Mouse (Mus musculus): ENCODE results near the gene Dhrs2. TPM values are rescaled to one million over a fixed set of nuclear protein-coding genes. Genes with fewer than 3 reads are reported as not detected.

The Dhrs2 gene
- polyA plus RNA-seq, 1 experiment, result not detected

DNA sequence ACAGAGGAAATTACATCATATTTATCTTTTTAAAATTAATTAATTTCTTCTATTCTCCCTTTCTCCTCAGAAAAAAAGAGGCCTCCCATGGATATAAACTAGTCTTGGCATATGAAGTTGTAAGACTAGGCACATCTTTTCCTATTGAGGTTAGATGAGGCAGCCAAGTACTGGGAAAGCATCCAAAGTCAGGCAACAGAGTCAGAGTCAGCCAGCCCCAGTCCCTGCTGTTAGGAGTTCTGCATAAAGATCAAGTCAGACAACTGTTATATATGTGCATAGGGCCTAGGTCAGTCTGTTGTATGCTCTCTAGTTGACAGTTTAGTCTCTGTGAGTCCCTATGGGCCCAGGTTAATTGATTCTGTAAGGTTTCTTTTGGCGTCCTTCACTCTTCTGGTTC is 20.9 kb downstream of the Dhrs2 start:
- no peak for DNase-seq (ENCODE audit: low read depth, low spot score)
- WGBS, result 93% methylated on average over 1 of the region's 1 CpGs

DNA sequence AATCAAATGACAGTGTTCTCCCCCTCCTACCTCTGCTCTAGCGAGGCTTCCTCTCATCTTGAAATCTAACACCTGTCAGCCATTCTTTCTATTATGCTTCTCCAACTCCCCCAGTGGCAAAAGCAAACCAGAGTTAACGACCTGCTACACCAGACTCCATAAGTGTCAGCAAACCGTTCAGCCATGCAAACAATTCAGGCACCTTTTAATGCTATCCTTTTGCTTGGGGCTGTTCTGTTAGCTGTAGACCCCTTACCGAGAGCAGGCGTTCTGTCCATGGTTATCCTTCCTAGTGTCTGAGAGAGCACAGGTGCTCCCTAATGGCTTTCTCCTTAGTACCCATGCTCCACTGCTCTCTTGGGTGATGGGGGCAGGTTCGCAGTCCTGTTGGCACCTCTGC is 25.4 kb downstream of the Dhrs2 start:
- WGBS, result 38% methylated on average over 6 of the region's 6 CpGs
- DNase-seq (ENCODE audit: low read depth, low spot score), result no peak

DNA sequence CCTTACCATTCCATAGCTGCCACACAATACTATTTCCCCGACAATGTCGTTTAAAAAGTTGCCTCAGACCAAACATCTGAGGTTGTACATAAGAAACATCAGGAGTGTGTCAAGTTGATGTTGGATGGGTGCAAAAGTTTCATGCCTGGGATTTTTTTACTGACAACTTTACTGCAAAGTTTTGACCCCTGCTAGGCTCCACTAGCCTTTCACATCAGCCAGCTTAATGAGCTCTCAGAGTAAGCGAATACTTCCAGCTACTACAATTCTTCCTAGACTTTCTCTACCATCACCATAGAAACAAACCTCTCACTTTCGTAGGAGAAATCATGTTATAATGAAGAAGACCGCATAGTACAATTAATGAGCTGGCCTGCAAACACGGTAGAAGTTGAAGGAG is 26.5 kb downstream of the Dhrs2 start:
- no peak for DNase-seq (ENCODE audit: low read depth, low spot score)
- WGBS, result 64% methylated on average over 6 of the region's 6 CpGs

DNA sequence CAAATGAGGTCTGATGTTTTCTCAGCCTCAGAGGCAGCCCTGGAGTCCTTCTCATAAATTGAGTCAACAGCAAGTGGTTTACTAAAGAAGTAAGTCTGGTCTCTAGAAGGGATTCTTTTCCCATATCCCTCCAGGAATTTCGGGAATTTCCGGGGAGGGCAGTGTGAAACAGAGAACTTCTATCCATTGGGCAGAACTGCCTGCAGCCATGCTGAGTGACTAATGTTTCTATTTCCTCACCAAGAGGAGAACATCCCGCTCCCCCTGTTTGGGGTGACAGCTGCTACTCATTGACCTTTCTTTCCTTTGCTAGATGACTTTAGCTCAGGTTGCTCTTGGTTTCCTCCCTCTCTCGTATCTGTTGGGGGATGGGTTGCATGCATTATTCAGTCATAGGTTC is 31.8 kb downstream of the Dhrs2 start:
- DNase-seq (ENCODE audit: low read depth, low spot score), result no peak
- WGBS, result 62% methylated on average over 4 of the region's 4 CpGs

DNA sequence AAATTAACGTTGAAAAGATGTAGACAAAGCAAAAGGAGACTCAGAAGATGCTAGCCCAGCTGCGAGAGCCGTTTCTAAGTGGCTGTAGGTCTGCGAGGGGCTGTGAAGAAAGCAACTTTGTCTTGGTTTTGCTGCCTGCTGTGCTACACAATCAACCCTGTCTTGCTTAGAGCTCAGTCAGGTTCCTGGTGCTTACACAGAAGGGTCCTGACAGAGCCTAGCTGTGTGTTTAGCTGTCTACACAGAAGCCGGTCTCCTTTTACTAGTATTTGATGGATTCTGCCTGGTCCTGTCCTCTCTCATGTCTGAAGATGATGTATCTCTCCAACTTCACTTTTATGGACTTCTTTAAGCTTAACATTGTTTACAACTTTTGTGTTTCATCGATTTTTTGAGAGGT is 33.6 kb downstream of the Dhrs2 start:
- DNase-seq (ENCODE audit: low read depth, low spot score), result no peak
- WGBS, result 73% methylated on average over 6 of the region's 6 CpGs

DNA sequence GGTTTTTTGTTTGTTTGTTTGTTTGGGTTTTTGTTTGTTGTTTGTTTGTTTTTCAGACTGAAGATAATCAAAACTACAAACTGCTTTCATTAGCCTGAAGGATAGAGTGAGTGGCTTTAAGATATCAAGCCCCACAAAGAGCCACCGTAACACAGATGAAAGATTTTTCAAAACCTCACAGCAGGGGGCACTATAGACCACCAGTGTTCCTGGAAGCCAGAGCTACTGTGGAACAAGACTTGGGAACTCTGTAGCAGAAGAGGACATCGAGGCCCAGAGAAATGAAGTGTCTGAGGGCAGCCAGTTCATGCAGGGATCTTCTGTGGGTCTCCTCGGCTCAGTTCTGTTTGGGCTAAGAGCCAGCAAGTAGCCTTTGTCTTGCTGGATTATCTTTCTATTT is 49.4 kb downstream of the Dhrs2 start:
- DNase-seq (ENCODE audit: low read depth, low spot score), result no peak
- 40% methylated on average over 3 of the region's 3 CpGs for WGBS

DNA sequence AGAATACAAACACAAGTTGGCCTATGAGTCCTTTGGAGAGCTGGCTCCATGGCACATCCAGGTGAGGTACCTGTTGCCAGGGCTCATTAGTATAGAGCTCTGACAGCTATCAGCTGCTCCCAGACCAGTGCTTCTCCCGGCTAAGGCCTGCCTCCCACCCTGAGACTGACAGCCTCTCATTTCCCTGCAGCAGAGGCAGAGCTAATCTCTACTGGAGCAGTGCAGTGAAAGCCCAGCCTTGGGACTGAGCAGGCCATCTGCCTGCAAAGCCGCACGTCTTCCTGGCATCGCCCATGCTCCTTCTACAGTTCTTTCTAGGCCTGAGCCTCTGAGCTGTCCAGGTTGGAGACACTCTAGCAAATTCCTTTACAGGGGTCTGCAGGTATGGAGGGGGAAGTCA is 51.2 kb downstream of the Dhrs2 start:
- 86% methylated on average over 4 of the region's 4 CpGs for WGBS

DNA sequence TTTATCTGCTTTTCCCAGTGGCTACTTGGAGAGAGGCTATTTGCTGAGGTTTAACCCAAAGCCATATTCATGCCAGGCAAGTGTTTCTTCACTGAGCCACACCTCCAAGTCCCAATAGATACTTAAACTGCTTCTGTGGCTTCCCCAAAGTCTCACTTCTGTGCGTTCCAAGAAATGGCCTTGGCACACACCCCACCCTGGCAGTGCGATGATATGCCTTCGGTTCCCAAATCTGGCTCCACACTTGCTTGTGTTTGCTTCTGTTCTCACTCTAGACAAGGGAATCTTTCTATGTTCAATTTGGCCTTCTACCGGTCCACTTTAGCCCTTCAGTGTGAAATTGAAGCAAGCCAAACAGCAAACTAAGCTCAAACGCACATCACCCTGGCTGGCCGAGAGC is 53.0 kb downstream of the Dhrs2 start:
- WGBS, result 79% methylated on average over 6 of the region's 6 CpGs
- no peak for DNase-seq (ENCODE audit: low read depth, low spot score)

More for the DNA sequence above, 51.2 kb downstream of the Dhrs2 start:
- DNase-seq (ENCODE audit: low read depth, low spot score), result no peak

DNA sequence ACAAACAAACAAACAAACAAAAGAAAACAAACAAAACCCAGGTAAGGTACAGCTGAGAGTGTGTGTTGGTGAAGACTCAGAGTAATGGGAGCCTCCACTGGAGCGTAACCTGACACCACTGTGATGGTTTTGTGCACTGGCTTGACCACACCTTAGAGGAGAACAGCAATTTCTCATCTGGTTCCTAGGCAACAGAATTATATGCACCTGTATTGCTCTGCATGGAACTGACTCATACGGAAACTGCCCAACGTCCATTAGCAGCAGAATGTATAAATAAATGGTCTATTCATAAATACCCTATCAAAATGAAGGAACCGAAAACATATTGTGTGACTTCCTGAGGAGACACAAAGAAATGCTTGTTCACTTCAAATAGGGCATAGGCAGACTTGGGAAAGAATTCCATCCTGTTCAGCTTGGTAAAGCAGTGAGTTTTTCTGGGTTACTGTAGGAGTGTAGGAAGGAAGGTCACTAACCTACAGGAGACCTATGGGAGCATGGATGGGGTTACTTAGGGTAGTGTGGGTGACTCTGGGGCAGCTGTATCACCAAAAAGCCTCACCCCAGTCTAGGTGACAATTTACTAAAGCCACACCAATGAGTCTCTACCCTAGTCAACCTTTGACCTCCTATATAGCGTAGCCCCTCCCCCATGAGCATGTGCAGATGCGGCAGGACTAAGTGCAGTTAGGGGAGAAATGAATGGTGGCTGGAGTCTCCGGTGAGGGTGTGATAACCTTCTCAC is 57.7 kb downstream of the Dhrs2 start:
- DNase-seq (ENCODE audit: low read depth, low spot score), result peak; percentile 18
- WGBS, result 21% methylated on average over 7 of the region's 7 CpGs

Other genes starting within 250 kb of the Dhrs2 start
- not detected in 2 replicates for gene Gm17428, start 245.1 kb upstream of the Dhrs2 start, polyA plus RNA-seq (2012; rRNA removed)
- gene Myh7, start 227.4 kb upstream of the Dhrs2 start, polyA plus RNA-seq (2012; rRNA removed), result 0.19 and 0.22 TPM in 2 replicates
- 17.9 and 18.3 TPM in 2 replicates for gene Ngdn, start 206.6 kb upstream of the Dhrs2 start, polyA plus RNA-seq (2012; rRNA removed)
- 1.4 and 1.7 TPM in 2 replicates for gene Zfhx2, start 129.7 kb upstream of the Dhrs2 start, polyA plus RNA-seq (2012; rRNA removed)
- gene Thtpa, start 127.2 kb upstream of the Dhrs2 start, polyA plus RNA-seq (2012; rRNA removed), result 7.2 and 7.5 TPM in 2 replicates
- 64.5 and 107 TPM in 2 replicates for gene Ap1g2, start 115.4 kb upstream of the Dhrs2 start, polyA plus RNA-seq (2012; rRNA removed)
- 0.52 and 0.92 TPM in 2 replicates for gene Jph4, start 105.1 kb upstream of the Dhrs2 start, polyA plus RNA-seq (2012; rRNA removed)

All from large intestine, adult 2 months (tissue).